Mouse (Mus musculus) neural tube, embryonic 14.5 days (tissue): ENCODE data around the gene Pum1. TPM values are rescaled to one million over a fixed set of nuclear protein-coding genes. Genes with fewer than 3 reads are reported as not detected.

Experiments
- ATAC-seq: fragments of 200-750 bp; cut with Nextera tagmentation; 2 replicates; pipeline ENCODE4 v1.8.0; 2017; ENCODE audit warnings: low read depth, mild to moderate bottlenecking, moderate TSS enrichment, moderate library complexity
- H3K27ac ChIP-seq: fragments of 300-500 bp; sonication (generic); 2 replicates; pipeline ENCODE4 v1.5.1; 2014; ENCODE audit warnings: low read depth, mild to moderate bottlenecking, control low read depth, low read length, moderate library complexity, mixed read lengths
- H3K27me3 ChIP-seq: fragments of 300-500 bp; sonication (generic); 2 replicates; pipeline ENCODE4 v1.6.1; 2014; ENCODE audit warnings: low read length; ENCODE audit not compliant: control insufficient read depth, insufficient read depth
- H3K36me3 ChIP-seq: fragments of 300-500 bp; sonication (generic); 2 replicates; pipeline ENCODE4 v1.6.1; 2014; ENCODE audit warnings: low read length, mixed read lengths; ENCODE audit not compliant: control insufficient read depth, insufficient read depth
- H3K4me1 ChIP-seq: fragments of 300-500 bp; sonication (generic); 2 replicates; pipeline ENCODE4 v1.6.1; 2014; ENCODE audit warnings: low read length; ENCODE audit not compliant: control insufficient read depth, insufficient read depth
- H3K4me2 ChIP-seq: fragments of 300-500 bp; sonication (generic); 2 replicates; pipeline ENCODE4 v1.6.1; 2014; ENCODE audit warnings: mild to moderate bottlenecking, low read depth, low read length, control low read depth
- H3K4me3 ChIP-seq: fragments of 300-500 bp; sonication (generic); 2 replicates; pipeline ENCODE4 v1.5.1; 2014; ENCODE audit warnings: low read depth, low read length, control low read depth, mixed read lengths
- H3K9ac ChIP-seq: fragments of 300-500 bp; sonication (generic); replicated peaks from 2 replicates; pipeline ENCODE4 v1.6.1; 2014; ENCODE audit warnings: low read depth, mild to moderate bottlenecking, control low read depth, low read length, mixed read lengths
- H3K9me3 ChIP-seq: fragments of 300-500 bp; sonication (generic); 2 replicates; pipeline ENCODE4 v1.6.1; 2016; ENCODE audit warnings: low read length; ENCODE audit not compliant: control insufficient read depth
- WGBS: fragments of 180-500 bp; shearing (Covaris S2); extraction: QIAGEN DNeasy Blood & Tissue Kit; methylation state at CpG from one replicate; pipeline ENCODE4 v1.1.7; 2014; 5-methylcytosine and 5-hydroxymethylcytosine counted together
- polyA plus RNA-seq: library from polyadenylated mRNA; unstranded; fragments of >200 nt; fragmentation: Nextera tagmentation; extraction: Ambion mirVana; gene quantifications from 2 replicates; pipeline ENCODE4 v1.2.1, GENCODE M21; 2014

Gene Pum1
- polyA plus RNA-seq, 1 experiment from 2014 or later = 94.8 TPM

DNA sequence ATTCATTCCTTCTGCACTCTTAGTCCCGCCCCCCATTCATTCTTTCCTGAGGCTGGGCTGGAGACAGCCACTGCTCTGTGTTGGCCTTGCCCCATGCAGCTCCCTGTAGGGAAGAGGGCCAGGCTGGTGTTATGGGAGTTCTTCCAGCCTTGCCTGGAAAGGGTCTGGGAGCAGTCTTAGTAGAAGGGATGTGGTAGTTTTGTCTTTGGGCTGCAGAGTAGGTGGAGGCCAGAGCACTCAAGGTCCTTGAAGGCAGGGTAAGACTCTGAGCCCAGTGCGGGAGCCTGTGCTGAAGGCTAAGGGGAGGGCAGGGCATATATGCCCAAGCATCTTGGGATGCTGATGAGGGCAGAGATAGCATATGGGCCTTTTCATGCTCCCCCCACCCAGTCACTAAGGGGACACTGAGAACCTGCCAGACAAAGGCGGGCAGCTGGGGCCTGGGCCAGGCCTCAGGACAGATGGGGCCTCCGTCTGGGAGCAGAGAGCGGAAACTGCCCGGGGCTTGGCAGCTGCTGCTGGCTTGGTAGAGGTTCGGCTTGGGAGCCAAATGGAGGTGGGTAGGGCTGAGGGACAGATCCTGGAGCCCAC is 141.7 kb downstream of the Pum1 start:
- H3K9me3 ChIP-seq = no peaks in the 10 kb centered on the region
- peaks cover 19% of the 10 kb centered on the region for H3K4me1 ChIP-seq
- peak; percentile 62 for ATAC-seq
- H3K9ac ChIP-seq = no peak overlapping the region
- no peaks in the 10 kb centered on the region for H3K36me3 ChIP-seq
- peak overlapping the region; percentile 70 for H3K27ac ChIP-seq
- H3K27me3 ChIP-seq = no peaks in the 10 kb centered on the region
- 24% methylated on average over 7 of the region's 7 CpGs for WGBS
- no peak overlapping the region for H3K4me3 ChIP-seq
- H3K4me2 ChIP-seq = no peak overlapping the region

DNA sequence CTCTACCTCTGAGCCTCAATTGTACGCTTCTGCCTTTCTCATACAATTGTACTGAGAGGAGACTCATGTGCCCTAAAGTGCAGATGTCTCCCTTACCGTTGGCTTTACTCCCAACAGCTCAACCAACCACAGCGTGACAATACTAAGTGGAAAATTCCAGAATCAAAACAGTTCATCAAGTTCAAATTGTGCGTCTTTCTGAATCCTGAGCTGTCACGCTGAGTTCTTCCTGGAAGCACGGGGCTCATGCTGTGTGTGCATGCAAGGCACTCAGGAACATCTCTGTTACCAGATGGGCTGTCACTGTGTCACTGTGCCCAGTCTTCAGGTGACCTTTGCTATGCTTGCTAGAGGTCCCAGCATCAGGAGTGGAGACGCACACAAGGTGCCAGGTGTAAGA is 142.6 kb downstream of the Pum1 start:
- Histone ChIP-seq H3K4me1 (peaks cover 19% of the 10 kb centered on the region), H3K4me3 (no peak overlapping the region), H3K9me3 (no peaks in the 10 kb centered on the region), H3K27me3 (no peaks in the 10 kb centered on the region), H3K9ac (no peak overlapping the region), H3K36me3 (no peaks in the 10 kb centered on the region), H3K4me2 (no peak overlapping the region), H3K27ac (no peak overlapping the region)
- no peak for ATAC-seq
- WGBS = 57% methylated on average over 7 of the region's 7 CpGs

DNA sequence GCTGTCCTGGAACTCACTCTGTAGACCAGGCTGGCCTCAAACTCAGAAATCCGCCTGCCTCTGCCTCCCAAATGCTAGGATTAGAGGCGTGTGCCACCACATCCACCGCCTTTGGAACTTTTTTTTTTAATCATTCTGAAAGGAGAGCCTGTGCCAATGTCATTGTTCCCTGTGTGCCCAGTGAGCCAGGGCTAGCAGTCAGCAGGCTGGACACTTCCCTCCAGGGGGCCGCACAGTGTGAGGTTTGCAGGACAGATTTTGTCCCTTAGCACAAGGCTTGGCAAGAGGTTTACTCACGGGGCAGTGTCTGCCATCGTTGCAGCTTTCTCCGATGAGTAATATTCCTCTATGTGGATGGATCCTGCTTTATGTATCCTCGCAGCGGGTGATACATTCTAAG is 143.6 kb downstream of the Pum1 start:
- Histone ChIP-seq H3K27ac (no peak overlapping the region), H3K27me3 (no peaks in the 10 kb centered on the region), H3K9ac (no peak overlapping the region), H3K4me3 (no peak overlapping the region), H3K4me1 (peaks cover 27% of the 10 kb centered on the region), H3K4me2 (no peak overlapping the region), H3K36me3 (no peaks in the 10 kb centered on the region), H3K9me3 (no peaks in the 10 kb centered on the region)
- 92% methylated on average over 9 of the region's 9 CpGs for WGBS
- ATAC-seq = no peak

DNA sequence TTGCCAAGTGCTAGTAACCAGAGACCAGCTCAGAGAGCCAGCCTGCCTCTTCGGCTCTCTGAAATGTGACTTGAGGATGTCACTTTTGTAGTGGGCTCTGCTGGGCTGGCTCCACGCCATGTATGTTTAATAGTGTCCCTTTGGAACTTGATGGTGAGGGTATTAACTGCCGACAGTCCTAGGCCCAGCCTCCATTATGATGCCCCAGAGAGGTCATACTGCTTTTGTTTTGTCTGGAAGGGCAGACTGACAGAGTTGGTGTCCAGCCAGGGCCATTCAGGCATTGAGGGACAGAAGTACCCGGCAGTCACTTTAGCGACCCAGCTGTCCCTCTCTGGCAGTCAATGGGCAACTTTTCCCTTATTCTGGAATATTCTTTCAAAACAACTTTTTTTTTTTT is 146.7 kb downstream of the Pum1 start:
- Histone ChIP-seq H3K27ac (peak overlapping the region; percentile 58), H3K4me3 (no peak overlapping the region), H3K9ac (no peak overlapping the region), H3K36me3 (no peaks in the 10 kb centered on the region), H3K4me1 (peaks cover 49% of the 10 kb centered on the region), H3K9me3 (no peaks in the 10 kb centered on the region), H3K4me2 (no peak overlapping the region), H3K27me3 (no peaks in the 10 kb centered on the region)
- ATAC-seq = no peak
- WGBS = 11% methylated on average over 5 of the region's 5 CpGs

DNA sequence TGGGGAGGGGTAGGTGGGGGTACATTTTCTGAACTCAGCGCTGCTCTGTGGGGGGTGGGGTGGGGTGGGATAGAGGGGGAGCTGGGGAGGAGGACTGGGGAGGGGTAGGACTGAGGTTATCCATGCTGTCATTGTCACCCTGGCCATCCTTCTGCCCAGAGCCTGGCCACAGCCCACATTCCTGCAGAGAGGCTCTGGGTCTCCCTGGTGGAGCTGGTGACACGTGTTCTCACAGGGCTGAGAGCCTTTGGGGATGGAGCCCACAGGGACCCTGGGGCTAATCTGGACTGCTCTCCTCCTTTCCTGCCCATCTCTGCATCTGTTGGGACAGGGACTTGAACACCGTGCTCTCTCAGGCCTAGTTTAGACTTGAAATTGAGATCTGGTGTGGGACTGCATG is 147.7 kb downstream of the Pum1 start:
- Histone ChIP-seq H3K9ac (no peak overlapping the region), H3K27ac (no peak overlapping the region), H3K4me2 (no peak overlapping the region), H3K9me3 (no peaks in the 10 kb centered on the region), H3K4me1 (peaks cover 51% of the 10 kb centered on the region), H3K27me3 (no peaks in the 10 kb centered on the region), H3K4me3 (no peak overlapping the region), H3K36me3 (no peaks in the 10 kb centered on the region)
- ATAC-seq = peak; percentile 10; the same call in 1 of the 2 replicates
- 36% methylated on average over 3 of the region's 3 CpGs for WGBS

DNA sequence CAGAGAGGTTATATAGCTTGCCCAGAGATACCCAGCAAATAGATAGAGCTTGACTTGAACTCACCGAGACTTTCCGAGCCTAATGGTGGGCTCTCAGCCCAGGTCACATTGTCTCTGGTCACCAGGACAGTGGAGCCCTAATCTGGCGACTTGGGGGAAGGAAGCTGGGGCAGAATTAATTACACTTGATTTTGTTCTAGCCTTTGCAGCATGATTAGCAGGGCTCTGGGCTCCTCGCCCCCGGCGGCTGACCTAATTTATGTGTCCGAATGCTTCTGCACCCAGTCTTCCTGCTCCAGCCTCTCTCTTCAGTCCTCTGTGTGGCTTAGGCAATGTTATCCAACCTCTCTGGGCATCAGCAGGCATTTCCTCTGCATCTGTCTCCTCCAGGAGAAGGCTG is 148.3 kb downstream of the Pum1 start:
- Histone ChIP-seq H3K9ac (0 out of 2 replicates have a peak overlapping the region, but pooled peaks have one; percentile 2), H3K27ac (no peak overlapping the region), H3K4me3 (no peak overlapping the region), H3K4me2 (no peak overlapping the region), H3K9me3 (no peaks in the 10 kb centered on the region), H3K36me3 (no peaks in the 10 kb centered on the region), H3K4me1 (peaks cover 51% of the 10 kb centered on the region), H3K27me3 (no peaks in the 10 kb centered on the region)
- ATAC-seq = no peak
- WGBS = 41% methylated on average over 7 of the region's 7 CpGs

DNA sequence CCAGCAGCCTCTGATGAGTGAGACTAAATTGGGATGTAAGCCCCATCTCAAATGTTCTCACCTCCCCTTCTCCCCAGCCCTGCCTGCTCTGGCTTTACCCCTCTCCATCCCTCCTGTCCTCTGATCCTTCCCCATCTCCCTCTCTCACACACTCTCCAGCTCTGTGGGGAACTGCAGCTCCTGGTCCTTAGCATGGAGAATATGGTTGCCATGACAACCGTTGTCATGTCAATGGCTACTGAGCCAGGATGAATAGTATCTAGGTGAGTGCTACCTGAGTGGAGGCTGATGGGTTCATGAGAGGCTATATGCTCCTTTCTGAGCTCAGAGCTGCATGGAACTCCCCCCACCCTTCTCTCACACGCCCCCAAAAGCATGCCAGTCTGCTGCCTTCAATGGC is 150.8 kb downstream of the Pum1 start:
- no peaks in the 10 kb centered on the region for H3K9me3 ChIP-seq
- H3K4me2 ChIP-seq = no peak overlapping the region
- 55% methylated on average over 2 of the region's 2 CpGs for WGBS
- H3K9ac ChIP-seq = no peak overlapping the region
- ATAC-seq = peak; percentile 50
- peak overlapping the region; percentile 71 for H3K27ac ChIP-seq
- no peak overlapping the region for H3K4me3 ChIP-seq
- H3K4me1 ChIP-seq = peaks cover 49% of the 10 kb centered on the region
- H3K27me3 ChIP-seq = no peaks in the 10 kb centered on the region
- H3K36me3 ChIP-seq = no peaks in the 10 kb centered on the region

DNA sequence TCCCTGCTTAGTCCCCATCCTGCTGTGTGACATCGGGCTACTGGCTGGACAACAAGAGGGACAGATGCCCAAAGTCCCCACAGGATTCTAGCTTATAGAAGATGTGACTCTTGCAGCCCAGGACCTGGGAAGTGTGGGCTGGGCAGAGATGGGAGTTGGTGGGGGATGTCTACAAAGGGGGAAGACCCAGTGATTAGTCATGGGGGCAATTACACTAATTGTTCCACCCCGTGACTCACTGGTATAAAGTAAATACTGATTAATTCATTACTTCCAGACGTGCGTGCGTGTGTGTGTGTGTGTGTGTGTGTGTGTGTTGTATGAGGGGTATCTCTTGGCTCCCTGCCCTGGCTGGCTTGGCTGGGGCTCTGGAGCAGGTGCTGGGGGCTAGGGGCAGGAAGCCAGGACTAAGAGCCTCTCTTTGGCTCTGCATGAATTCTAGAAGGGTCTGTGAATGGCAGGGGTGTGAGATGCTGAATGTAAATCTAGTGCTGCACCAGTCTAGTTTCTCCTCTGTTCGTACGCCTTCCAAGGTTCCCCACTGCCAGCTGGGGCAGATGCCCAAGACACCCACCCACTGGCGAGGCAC is 151.7 kb downstream of the Pum1 start:
- 37% methylated on average over 8 of the region's 8 CpGs for whole genome bisulfite sequencing

DNA sequence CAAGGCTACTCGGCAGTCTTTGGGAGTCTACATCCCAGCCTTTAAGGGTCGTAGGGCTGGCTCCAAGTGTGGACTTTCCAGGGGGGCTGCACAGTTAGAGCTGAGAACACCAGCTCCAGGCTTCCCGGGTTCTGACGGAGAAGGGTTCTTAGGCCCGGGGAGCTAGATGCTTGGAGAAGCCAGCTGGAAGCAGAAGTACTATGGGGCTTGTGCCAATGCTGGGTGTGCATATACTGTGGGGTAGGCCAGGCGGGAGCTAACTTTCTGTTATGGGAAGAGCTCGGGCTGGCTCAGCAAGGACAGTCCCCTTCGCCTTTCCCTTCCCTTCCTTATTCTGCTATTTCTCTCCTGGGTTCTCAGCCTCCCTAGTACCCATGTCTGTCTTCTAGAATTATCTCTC is 152.7 kb downstream of the Pum1 start:
- Histone ChIP-seq H3K4me3 (no peak overlapping the region), H3K9me3 (no peaks in the 10 kb centered on the region), H3K4me2 (no peak overlapping the region), H3K27me3 (no peaks in the 10 kb centered on the region), H3K4me1 (peaks cover 42% of the 10 kb centered on the region), H3K27ac (no peak overlapping the region; the same call in 1 of the 2 replicates), H3K9ac (no peak overlapping the region), H3K36me3 (0 out of 2 replicates have a peak, but pooled peaks cover 4% of the 10 kb centered on the region)
- WGBS = 89% methylated on average over 8 of the region's 8 CpGs
- no peak for ATAC-seq

More for the DNA sequence above, 151.7 kb downstream of the Pum1 start:
- Histone ChIP-seq H3K4me3 (no peak overlapping the region), H3K4me2 (no peak overlapping the region), H3K36me3 (no peaks in the 10 kb centered on the region), H3K27me3 (no peaks in the 10 kb centered on the region), H3K9me3 (no peaks in the 10 kb centered on the region), H3K27ac (peak overlapping the region; percentile 71), H3K4me1 (peaks cover 42% of the 10 kb centered on the region), H3K9ac (no peak overlapping the region)
- ATAC-seq = peak; percentile 52
